Mouse (Mus musculus) frontal cortex, postnatal 10 days (tissue): Measurements from ENCODE around the gene Foxn3.

ENCODE experiments used
- DNase-seq, 2 experiments: peaks; one replicate each; pipeline ENCODE4 v3.0.0; 2022; ENCODE audit warnings: low spot score in 2 of 2, mixed read lengths in 1 of 2

Foxn3 gene

GRCm38 (mm10) chr12:99418476-99419395 lies 144.6 kb downstream of the Foxn3 start:
- DNase-seq = no peak

- DNase-seq = peak in 1 of 2 experiments; percentile 33
These were observed 145.5 kb downstream of the Foxn3 start for GRCm38 (mm10) chr12:99417885-99418284.

- DNase-seq = no peak
These were observed 147.8 kb downstream of the Foxn3 start for GRCm38 (mm10) chr12:99415538-99415937.

GRCm38 (mm10) chr12:99412496-99412895 lies 150.9 kb downstream of the Foxn3 start:
- DNase-seq = no peak

- DNase-seq = no peak
These were observed 151.3 kb downstream of the Foxn3 start for GRCm38 (mm10) chr12:99412034-99412433.

- DNase-seq = no peak
These were observed 154.7 kb downstream of the Foxn3 start for GRCm38 (mm10) chr12:99408651-99409050.

- no peak for DNase-seq
These were observed 155.3 kb downstream of the Foxn3 start for GRCm38 (mm10) chr12:99408089-99408488.

- no peak for DNase-seq
These were observed 156.1 kb downstream of the Foxn3 start for GRCm38 (mm10) chr12:99407318-99407716.

GRCm38 (mm10) chr12:99406697-99407317 lies 156.6 kb downstream of the Foxn3 start:
- DNase-seq = no peak

- no peak for DNase-seq
These were observed 157.1 kb downstream of the Foxn3 start for GRCm38 (mm10) chr12:99406254-99406653.

- no peak for DNase-seq
These were observed 158.0 kb downstream of the Foxn3 start for GRCm38 (mm10) chr12:99405401-99405800.

GRCm38 (mm10) chr12:99403004-99403403 lies 160.4 kb downstream of the Foxn3 start:
- no peak for DNase-seq

- no peak for DNase-seq
These were observed 162.5 kb downstream of the Foxn3 start for GRCm38 (mm10) chr12:99400907-99401306.

- DNase-seq = no peak
These were observed 163.8 kb downstream of the Foxn3 start for GRCm38 (mm10) chr12:99399575-99399974.

- no peak for DNase-seq
These were observed 166.9 kb downstream of the Foxn3 start for GRCm38 (mm10) chr12:99396461-99396860.

- DNase-seq = no peak
These were observed 168.3 kb downstream of the Foxn3 start for GRCm38 (mm10) chr12:99395082-99395481.

GRCm38 (mm10) chr12:99394676-99395075 lies 168.7 kb downstream of the Foxn3 start:
- no peak for DNase-seq

- DNase-seq = no peak
These were observed 169.3 kb downstream of the Foxn3 start for GRCm38 (mm10) chr12:99393867-99394630.

GRCm38 (mm10) chr12:99392944-99393866 lies 170.2 kb downstream of the Foxn3 start:
- DNase-seq = peak; percentile 74 to 80

GRCm38 (mm10) chr12:99391942-99392880 lies 171.2 kb downstream of the Foxn3 start:
- peak; percentile 97 to 98 for DNase-seq
